Mouse (Mus musculus): ENCODE results near the gene Syne2.

DNA sequence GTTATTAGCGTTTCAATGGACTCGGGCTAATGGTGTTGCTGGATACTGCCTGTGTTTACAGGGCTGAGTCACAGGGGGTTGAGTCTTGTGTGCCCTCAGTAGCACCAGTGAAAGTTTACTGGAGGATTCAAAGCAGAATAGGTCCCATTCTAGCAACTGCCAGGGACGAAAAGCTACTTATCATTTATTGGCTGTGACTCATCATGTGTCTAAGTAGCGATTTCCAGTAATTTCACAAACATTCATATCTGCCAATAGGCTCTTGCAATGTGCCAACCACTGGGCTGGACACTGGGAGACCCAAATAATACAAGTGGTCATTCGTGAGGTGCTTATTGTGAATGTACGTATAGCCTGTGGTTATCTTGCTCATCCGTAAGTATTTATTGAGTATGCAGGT, 2.3 kb downstream of the Syne2 start:
- TF ChIP-seq CTCF (IDR thresholded peaks at IDR 0.05; ENCODE audit: control insufficient read depth, insufficient read depth, low read length) (no peak), POLR2A (IDR thresholded peaks at IDR 0.05; ENCODE audit: borderline replicate concordance, control insufficient read depth, low read depth, low read length) (no peak)
